Mouse (Mus musculus) myocyte (in vitro differentiated cells): ENCODE results near the gene Olfr860.

Experiments
- E2F4 ChIP-seq: IDR thresholded peaks from one replicate; pipeline ENCODE4 v1.6.1; 2011; ENCODE audit warnings: mild to moderate bottlenecking, control low read depth, moderate library complexity; ENCODE audit not compliant: insufficient read depth
- POLR2A ChIP-seq: IDR thresholded peaks from one replicate; pipeline ENCODE4 v1.6.1; 2011; ENCODE audit warnings: low read depth, mild to moderate bottlenecking, control low read depth, moderate library complexity; ENCODE audit not compliant: insufficient read length

GRCm38 (mm10) chr9:19887904-19888303 is 38.4 kb upstream of the Olfr860 start, which contains the start of gene Olfr862:
- TF ChIP-seq E2F4: no peak
- no peak for TF ChIP-seq POLR2A
